Mouse (Mus musculus) naive thymus-derived CD4-positive, alpha-beta T cell, adult 2 months (primary cell): ENCODE data around the gene Lfng.
A peak's percentile ranks its signal among the peaks of the same experiment; 100 is the strongest.

Experiments
- DNase-seq: peaks from one replicate; pipeline ENCODE4 v3.0.0-alpha.2; 2011; ENCODE audit warnings: low read depth

Lfng gene

DNA sequence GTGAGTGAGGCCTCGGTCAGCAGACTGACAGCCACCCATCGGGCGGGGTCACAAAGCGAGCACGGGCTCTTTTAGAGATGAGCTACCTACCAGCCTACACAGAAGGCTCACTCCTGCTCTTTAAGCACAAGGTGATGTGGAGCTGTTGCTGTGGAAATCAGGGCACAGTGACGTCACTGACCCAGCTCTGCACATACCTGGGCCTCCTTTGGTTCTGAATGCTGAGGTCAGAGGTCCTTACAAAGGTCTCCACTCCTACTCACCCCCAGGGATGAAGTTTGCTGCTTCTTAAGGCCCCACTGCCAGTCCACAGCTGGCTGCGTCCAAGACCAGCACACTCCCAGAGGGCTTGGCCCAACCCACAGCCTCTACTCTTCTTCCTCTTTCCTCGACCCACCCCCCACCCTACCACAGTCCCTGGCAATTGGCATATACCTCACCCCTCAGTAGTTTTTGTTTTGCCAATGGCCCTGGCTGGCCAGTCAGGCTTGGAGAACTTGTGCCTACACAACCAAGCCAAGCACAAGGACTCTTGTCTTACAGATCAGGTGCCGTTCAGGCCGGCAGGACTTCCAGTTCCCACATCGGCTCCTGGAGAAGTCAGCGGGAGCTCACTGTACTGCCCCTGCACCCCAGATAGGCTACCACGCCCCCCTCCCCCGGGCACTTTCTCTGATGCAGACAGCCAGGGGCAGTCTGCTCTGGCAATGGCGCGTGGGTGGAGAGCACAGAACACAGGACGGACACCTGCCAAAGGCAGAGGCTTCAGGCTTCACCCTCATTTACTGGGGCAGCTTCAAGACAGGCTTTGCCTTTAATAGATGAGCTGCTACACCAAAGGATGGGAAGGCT, 55.8 kb downstream of the Lfng start:
- DNase-seq, result peak; percentile 59

DNA sequence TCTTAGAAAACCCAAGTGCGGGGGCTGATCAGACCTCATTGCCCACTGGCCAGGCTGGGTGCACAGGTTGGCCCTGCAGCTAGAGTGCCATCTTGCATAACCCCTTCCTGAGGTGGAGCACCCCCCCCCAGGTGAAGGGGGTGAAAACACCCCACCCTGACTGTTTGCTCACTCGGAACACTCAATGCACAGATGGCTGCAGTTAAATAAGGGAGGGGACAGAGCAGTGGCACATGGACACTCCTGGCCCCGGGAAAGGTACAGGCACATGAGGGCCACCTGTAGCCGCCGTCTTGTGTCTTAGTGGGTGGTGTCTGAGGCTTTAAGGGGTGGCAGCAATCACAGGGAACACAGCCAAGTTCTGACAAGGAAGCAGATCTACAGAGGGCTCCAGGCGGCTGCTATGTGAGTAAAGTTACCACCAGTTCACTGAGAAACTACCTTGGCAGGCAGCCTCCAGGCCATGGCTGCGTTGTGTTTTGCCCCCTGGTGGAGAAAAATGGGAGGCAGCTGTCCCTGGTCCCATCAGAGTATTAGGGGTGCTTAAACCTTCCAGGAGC, 56.6 kb downstream of the Lfng start:
- DNase-seq, result peak; percentile 86
